Mouse (Mus musculus) heart, embryonic 14.5 days (tissue): ENCODE measurements at regions not wholly inside any gene's neighbourhood (a gene's known extent, or its start where the extent isn't known, plus 50 kb on each side); places are given as distances from the start of the nearest gene placed in this dataset.

Source experiments
- ATAC-seq: fragments of 200-750 bp; cut with Nextera tagmentation; 2 replicates; pipeline ENCODE4 v1.8.0; 2017; ENCODE audit warnings: low read depth, moderate TSS enrichment; ENCODE audit not compliant: insufficient number of reproducible peaks, insufficient read depth, low FRiP score
- H3K27ac ChIP-seq, 2 experiments: fragments of 200-500 bp in 1 of 2; fragments of 300-500 bp in 1 of 2; sonication (generic) in 1 of 2; replicated peaks in 1 of 2; 2 replicates each; pipeline ENCODE4 v1.5.1; 2012 to 2014; ENCODE audit warnings: low read depth in 2 of 2, low read length in 2 of 2, control low read depth in 1 of 2, mild to moderate bottlenecking in 1 of 2, mixed read lengths in 1 of 2; ENCODE audit not compliant: control insufficient read depth in 1 of 2, insufficient read depth in 1 of 2
- H3K27me3 ChIP-seq: fragments of 300-500 bp; sonication (generic); 2 replicates; pipeline ENCODE4 v1.6.1; 2014; ENCODE audit warnings: mild to moderate bottlenecking, low read length, control low read depth; ENCODE audit not compliant: control insufficient read depth, insufficient read depth
- H3K36me3 ChIP-seq: fragments of 300-500 bp; sonication (generic); 2 replicates; pipeline ENCODE4 v1.6.1; 2014; ENCODE audit warnings: mild to moderate bottlenecking, control low read depth, low read length, mixed read lengths; ENCODE audit not compliant: control insufficient read depth, insufficient read depth
- H3K4me1 ChIP-seq, 2 experiments: fragments of 200-500 bp in 1 of 2; fragments of 300-500 bp in 1 of 2; sonication (generic) in 1 of 2; 2 replicates each; pipeline ENCODE4 v1.6.1; 2012 to 2014; ENCODE audit warnings: low read length in 2 of 2, control low read depth in 1 of 2, mixed read lengths in 1 of 2; ENCODE audit not compliant: control insufficient read depth in 2 of 2, insufficient read depth in 2 of 2
- H3K4me2 ChIP-seq: fragments of 300-500 bp; sonication (generic); 2 replicates; pipeline ENCODE4 v1.6.1; 2014; ENCODE audit warnings: mild to moderate bottlenecking, low read length
- H3K4me3 ChIP-seq, 2 experiments: fragments of 200-500 bp in 1 of 2; fragments of 300-500 bp in 1 of 2; sonication (generic) in 1 of 2; 2 replicates each; pipeline ENCODE4 v1.5.1; 2012 to 2014; ENCODE audit warnings: low read length in 2 of 2, mild to moderate bottlenecking in 2 of 2, control low read depth in 1 of 2, low read depth in 1 of 2, moderate library complexity in 1 of 2; ENCODE audit not compliant: control insufficient read depth in 1 of 2, insufficient read depth in 1 of 2
- H3K9ac ChIP-seq: fragments of 300-500 bp; sonication (generic); 2 replicates; pipeline ENCODE4 v1.6.1; 2014; ENCODE audit warnings: mild to moderate bottlenecking, low read length
- H3K9me3 ChIP-seq: fragments of 300-500 bp; sonication (generic); 2 replicates; pipeline ENCODE4 v1.6.1; 2016; ENCODE audit warnings: low read length, control low read depth; ENCODE audit not compliant: control insufficient read depth
- WGBS: fragments of 180-500 bp; shearing (Covaris S2); extraction: QIAGEN DNeasy Blood & Tissue Kit; methylation state at CpG from one replicate; pipeline ENCODE4 v1.1.7; 2014; 5-methylcytosine and 5-hydroxymethylcytosine counted together

DNA sequence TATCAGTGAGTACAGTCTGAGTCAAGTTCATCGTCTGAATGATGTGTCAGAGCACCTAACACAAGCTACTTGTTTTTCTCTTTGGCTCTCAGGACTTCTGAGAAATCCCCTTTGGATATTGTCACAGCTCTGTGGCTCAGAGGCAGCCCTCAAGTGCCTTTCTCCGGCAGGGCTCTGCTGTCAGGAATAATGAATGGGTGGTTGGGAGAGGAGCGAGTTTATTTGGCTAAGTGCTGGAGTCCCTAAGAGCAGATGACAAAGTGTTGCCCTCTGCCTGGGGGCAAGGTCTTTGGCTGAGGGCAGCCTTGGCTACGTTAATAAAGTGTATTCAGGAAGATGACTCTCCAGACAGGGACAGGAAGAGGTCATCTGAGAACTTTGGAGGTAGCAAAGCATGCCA, 110.5 kb upstream of the Sh3bp4 start:
- ATAC-seq: no peak
- H3K9ac ChIP-seq: no peak overlapping the region

DNA sequence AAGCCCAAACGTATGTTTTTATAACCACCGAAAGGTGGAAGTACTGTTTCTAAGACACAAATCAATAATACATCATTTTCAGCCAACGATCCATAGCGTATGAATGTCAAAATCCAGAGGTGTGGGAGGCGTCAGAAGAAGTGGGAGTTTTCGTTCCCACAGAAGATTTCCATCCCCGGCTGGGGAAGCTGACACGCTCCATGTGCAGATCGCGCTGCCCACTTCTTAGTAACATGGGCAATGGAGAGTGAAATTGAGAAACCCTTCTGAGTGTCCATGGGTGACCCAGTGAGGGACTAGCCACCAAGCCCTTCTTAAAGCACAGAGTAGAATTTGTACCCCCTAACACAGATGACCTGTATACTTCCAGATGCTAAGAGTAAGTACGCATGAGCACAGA, 110.1 kb upstream of the Sh3bp4 start:
- Histone ChIP-seq H3K36me3 (no peaks in the 10 kb centered on the region), H3K9me3 (no peaks in the 10 kb centered on the region), H3K9ac (no peak overlapping the region), H3K27ac (no peak overlapping the region), H3K27me3 (no peaks in the 10 kb centered on the region), H3K4me2 (no peak overlapping the region), H3K4me1 (no peaks in the 10 kb centered on the region), H3K4me3 (no peak overlapping the region)
- 91% methylated on average over 11 of the region's 11 CpGs for WGBS
- no peak for ATAC-seq

More for the DNA sequence above, 110.5 kb upstream of the Sh3bp4 start:
- 31% methylated on average over 4 of the region's 4 CpGs for WGBS
- Histone ChIP-seq H3K4me1 (no peaks in the 10 kb centered on the region), H3K4me3 (no peak overlapping the region), H3K9me3 (no peaks in the 10 kb centered on the region), H3K27ac (no peak overlapping the region), H3K27me3 (no peaks in the 10 kb centered on the region), H3K36me3 (no peaks in the 10 kb centered on the region), H3K4me2 (no peak overlapping the region)

DNA sequence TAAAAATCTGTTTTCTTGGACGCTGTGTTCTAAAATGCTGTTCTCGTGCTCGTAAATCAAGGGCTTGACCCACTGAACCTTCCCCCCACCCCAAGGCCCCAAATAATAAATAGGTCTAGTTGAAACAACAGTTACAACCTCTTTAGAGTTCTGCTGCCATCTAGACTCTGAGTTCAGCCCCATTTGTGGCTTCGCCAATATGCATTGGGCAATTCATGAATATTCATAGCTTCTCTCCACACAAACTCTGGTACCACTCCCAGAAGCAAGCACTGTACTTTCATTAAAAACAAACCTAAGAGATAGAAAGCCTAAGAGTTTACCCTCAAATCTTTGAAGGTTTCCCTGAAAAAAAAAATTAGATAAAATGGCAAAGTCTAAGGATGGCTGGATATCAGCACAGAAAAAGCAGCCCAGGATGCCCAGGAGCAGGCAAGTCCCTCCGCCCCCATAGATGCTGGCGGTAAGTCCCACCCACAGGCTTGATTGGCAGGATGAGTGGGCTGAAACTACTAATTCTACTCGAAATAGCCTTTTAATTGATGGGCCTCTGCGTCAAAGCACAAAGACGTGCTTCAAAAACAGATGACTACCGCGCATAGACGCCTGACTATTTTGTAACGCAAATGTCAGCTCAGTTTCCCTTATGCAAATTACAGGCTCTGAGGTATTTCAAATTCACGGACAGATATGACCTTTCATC, 106.0 kb upstream of the Sh3bp4 start:
- H3K27ac ChIP-seq: no peak overlapping the region
- 83% methylated on average over 14 of the region's 14 CpGs for whole genome bisulfite sequencing
- no peak overlapping the region for H3K9ac ChIP-seq
- no peak for ATAC-seq
- no peaks in the 10 kb centered on the region for H3K36me3 ChIP-seq
- no peak overlapping the region for H3K4me2 ChIP-seq
- H3K4me1 ChIP-seq: 0 out of 4 replicates have a peak, but pooled peaks cover 0 to 2% of the 10 kb centered on the region in 2 experiments
- H3K4me3 ChIP-seq: no peak overlapping the region
- H3K27me3 ChIP-seq: no peaks in the 10 kb centered on the region
- no peaks in the 10 kb centered on the region for H3K9me3 ChIP-seq

DNA sequence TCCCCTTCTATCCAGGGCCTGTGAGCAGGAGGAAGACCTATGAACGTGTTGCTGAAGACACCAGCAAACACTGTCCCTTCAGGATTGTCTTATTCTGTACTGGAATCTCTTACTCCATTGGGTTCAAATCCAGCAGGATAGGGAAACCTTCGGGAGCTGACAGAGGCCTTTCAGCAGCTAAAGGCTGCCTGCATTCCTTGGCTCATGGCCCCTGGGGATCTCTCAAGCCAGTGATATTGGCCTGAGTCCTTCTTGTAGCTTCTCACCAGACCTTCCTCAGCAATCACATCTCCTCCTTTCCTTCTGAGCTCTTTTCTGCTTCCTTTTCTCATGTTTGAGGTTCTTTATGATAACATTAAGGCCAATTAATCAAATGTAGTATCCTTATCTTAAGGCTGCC, 103.8 kb upstream of the Sh3bp4 start:
- no peaks in the 10 kb centered on the region for H3K36me3 ChIP-seq
- H3K4me3 ChIP-seq: no peak overlapping the region
- no peak for ATAC-seq
- H3K9me3 ChIP-seq: no peaks in the 10 kb centered on the region
- no peak overlapping the region for H3K4me2 ChIP-seq
- 0 out of 4 replicates have a peak, but pooled peaks cover 0 to 2% of the 10 kb centered on the region in 2 experiments for H3K4me1 ChIP-seq
- H3K27ac ChIP-seq: no peak overlapping the region
- H3K9ac ChIP-seq: no peak overlapping the region
- WGBS: 35% methylated on average over 2 of the region's 2 CpGs
- H3K27me3 ChIP-seq: no peaks in the 10 kb centered on the region

DNA sequence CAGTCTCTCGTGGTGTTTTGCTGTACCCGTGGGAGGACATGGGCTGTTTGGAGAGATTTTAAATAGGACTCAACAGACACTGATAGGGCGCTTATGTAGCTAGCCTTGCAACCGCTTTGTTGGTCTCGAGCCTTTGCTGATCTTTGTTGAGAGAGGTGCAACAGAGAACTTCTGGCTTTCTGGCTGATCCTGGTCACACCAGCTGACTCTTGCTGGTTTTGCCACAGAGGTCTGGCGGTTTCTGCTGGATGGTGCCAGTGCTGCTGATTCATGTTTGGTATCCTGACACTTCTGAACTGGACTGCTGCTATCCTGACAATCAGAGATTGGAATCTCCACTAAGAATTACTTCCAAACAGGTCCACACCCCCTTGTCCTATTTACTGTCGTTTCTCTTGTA, 102.1 kb upstream of the Sh3bp4 start:
- Histone ChIP-seq H3K9ac (no peak overlapping the region), H3K4me1 (0 out of 4 replicates have a peak, but pooled peaks cover 0 to 2% of the 10 kb centered on the region in 2 experiments), H3K9me3 (no peaks in the 10 kb centered on the region), H3K4me2 (no peak overlapping the region), H3K27me3 (no peaks in the 10 kb centered on the region), H3K36me3 (no peaks in the 10 kb centered on the region), H3K27ac (no peak overlapping the region), H3K4me3 (no peak overlapping the region)
- WGBS: 73% methylated on average over 7 of the region's 7 CpGs
- ATAC-seq: no peak

DNA sequence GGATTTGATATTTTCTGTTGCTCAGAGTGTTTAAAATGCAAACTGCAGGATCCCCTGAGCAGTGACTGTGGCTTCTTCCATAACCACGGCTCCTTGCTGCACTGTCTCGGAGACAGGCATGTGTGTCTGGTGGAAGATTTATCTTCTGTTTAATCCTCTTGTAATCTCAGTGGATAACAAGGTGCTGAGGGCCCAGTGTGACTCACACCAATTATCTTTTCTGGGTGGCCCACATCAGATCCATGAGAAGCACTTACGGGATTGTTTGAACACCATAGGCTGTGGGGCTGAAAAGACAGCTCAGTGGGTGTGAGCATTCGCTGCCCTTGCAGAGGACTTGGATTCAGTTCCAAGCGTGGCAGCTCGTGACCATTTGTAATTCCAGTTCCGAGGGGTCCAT, 101.2 kb upstream of the Sh3bp4 start:
- H3K27ac ChIP-seq: no peak overlapping the region
- no peak overlapping the region for H3K4me3 ChIP-seq
- 0 out of 4 replicates have a peak, but pooled peaks cover 0 to 2% of the 10 kb centered on the region in 2 experiments for H3K4me1 ChIP-seq
- ATAC-seq: no peak
- H3K4me2 ChIP-seq: no peak overlapping the region
- no peaks in the 10 kb centered on the region for H3K27me3 ChIP-seq
- WGBS: 66% methylated on average over 7 of the region's 7 CpGs
- no peaks in the 10 kb centered on the region for H3K9me3 ChIP-seq
- H3K36me3 ChIP-seq: no peaks in the 10 kb centered on the region
- no peak overlapping the region for H3K9ac ChIP-seq

DNA sequence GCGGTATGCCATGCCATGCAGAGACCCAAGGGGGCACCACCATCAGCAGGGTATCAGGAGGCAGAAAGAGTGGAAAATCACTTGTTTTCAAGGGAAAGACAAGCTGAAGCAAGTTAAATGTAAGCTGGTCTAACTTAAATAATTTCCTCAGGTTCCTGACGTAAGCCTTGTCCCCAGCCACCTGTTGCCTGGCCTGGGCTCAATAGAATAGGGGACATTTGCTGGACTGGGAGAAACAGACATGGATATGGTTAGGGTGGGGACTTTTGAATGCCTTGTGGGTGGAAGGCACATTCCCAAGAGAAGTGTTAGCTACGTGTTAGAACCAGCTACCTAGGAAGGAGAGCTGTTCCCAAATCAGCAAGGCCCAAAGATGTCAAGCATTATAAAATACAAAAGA, 100.6 kb upstream of the Sh3bp4 start:
- no peak for ATAC-seq
- Histone ChIP-seq H3K27ac (no peak overlapping the region), H3K4me3 (no peak overlapping the region), H3K4me2 (no peak overlapping the region), H3K9ac (no peak overlapping the region), H3K4me1 (0 out of 4 replicates have a peak, but pooled peaks cover 0 to 2% of the 10 kb centered on the region in 2 experiments), H3K27me3 (no peaks in the 10 kb centered on the region), H3K36me3 (no peaks in the 10 kb centered on the region), H3K9me3 (no peaks in the 10 kb centered on the region)
- 89% methylated on average over 3 of the region's 3 CpGs for WGBS

DNA sequence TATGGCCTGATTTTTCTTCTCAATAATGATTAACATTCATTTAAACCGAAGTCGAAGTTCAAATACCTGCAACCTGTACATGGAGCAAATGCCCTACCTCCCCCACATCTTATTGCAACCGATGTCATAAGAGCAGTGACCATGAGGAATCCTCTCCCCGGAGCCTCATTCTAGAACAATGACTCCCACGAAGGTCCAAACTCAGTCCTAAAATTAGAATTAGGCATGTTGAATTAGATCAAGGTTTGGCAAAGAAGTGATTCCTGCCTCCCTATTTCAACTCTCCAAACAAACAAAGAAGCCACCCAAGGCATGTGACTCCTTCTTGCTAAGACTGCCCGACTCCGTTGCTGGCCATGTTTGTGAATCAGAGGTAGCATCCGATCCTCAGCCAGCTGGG, 94.1 kb upstream of the Sh3bp4 start:
- no peak overlapping the region for H3K4me3 ChIP-seq
- no peak overlapping the region for H3K4me2 ChIP-seq
- H3K27me3 ChIP-seq: no peaks in the 10 kb centered on the region
- H3K9ac ChIP-seq: no peak overlapping the region
- H3K36me3 ChIP-seq: no peaks in the 10 kb centered on the region
- H3K27ac ChIP-seq: no peak overlapping the region
- no peaks in the 10 kb centered on the region for H3K4me1 ChIP-seq
- ATAC-seq: no peak
- WGBS: 87% methylated on average over 8 of the region's 8 CpGs
- 0 out of 2 replicates have a peak, but pooled peaks cover 2% of the 10 kb centered on the region for H3K9me3 ChIP-seq
